Mouse (Mus musculus): ENCODE data around the gene Pkp4. TPM values are rescaled to one million over a fixed set of nuclear protein-coding genes. Genes with fewer than 3 reads are reported as not detected.

The Pkp4 gene
- polyA plus RNA-seq, 1 experiment from 2014 or later = 7.6 TPM

DNA sequence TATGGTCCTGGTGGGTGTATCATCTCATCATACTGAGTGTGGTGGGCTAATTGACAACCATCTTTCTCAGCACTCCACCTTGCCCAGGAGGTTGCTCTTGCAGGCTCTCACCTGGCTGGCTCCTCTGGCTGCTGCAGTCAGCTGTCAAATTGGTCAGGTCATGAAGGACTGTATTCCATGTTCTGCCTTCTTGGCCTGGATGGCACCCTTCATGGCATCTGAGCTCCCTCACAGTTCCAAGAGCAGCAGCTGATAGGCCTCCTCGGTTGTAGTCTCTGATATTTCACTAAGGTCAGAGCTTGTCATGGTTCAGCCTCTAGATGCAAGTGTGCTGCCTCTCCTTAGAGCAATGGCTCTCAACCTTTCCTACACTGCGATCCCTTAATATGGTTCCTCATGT lies 45.5 kb downstream of the Pkp4 start:
- no peaks in the 10 kb centered on the region for H3K36me3 ChIP-seq
- H3K4me3 ChIP-seq = no peak overlapping the region
- no peak overlapping the region for H3K4me2 ChIP-seq
- ATAC-seq = no peak
- H3K9me3 ChIP-seq (replicated peaks) = no peaks in the 10 kb centered on the region
- peaks cover 12% of the 10 kb centered on the region for H3K4me1 ChIP-seq
- no peak overlapping the region for H3K9ac ChIP-seq
- H3K27me3 ChIP-seq (replicated peaks) = no peaks in the 10 kb centered on the region
- WGBS (ENCODE audit: insufficient replicate concordance) = 59% methylated on average over 2 of the region's 2 CpGs
- no peak overlapping the region for H3K27ac ChIP-seq

- 35% methylated on average over 4 of the region's 4 CpGs for WGBS (ENCODE audit: insufficient replicate concordance)
- no peak for ATAC-seq
- peaks cover 12% of the 10 kb centered on the region for H3K4me1 ChIP-seq
- no peak overlapping the region for H3K27ac ChIP-seq
- H3K4me3 ChIP-seq = no peak overlapping the region
- no peaks in the 10 kb centered on the region for H3K36me3 ChIP-seq
- no peak overlapping the region for H3K4me2 ChIP-seq
- H3K27me3 ChIP-seq (replicated peaks) = no peaks in the 10 kb centered on the region
- H3K9me3 ChIP-seq (replicated peaks) = no peaks in the 10 kb centered on the region
- H3K9ac ChIP-seq = no peak overlapping the region
These were observed 46.6 kb downstream of the Pkp4 start for GRCm38 (mm10) chr2:59207240-59207639.

GRCm38 (mm10) chr2:59207725-59208124 lies 47.1 kb downstream of the Pkp4 start:
- Histone ChIP-seq H3K27ac (no peak overlapping the region), H3K4me3 (no peak overlapping the region), H3K27me3 (replicated peaks) (no peaks in the 10 kb centered on the region), H3K36me3 (no peaks in the 10 kb centered on the region), H3K9me3 (replicated peaks) (no peaks in the 10 kb centered on the region), H3K4me1 (peaks cover 12% of the 10 kb centered on the region), H3K9ac (no peak overlapping the region), H3K4me2 (no peak overlapping the region)
- 79% methylated on average over 5 of the region's 5 CpGs for WGBS (ENCODE audit: insufficient replicate concordance)
- ATAC-seq = no peak

DNA sequence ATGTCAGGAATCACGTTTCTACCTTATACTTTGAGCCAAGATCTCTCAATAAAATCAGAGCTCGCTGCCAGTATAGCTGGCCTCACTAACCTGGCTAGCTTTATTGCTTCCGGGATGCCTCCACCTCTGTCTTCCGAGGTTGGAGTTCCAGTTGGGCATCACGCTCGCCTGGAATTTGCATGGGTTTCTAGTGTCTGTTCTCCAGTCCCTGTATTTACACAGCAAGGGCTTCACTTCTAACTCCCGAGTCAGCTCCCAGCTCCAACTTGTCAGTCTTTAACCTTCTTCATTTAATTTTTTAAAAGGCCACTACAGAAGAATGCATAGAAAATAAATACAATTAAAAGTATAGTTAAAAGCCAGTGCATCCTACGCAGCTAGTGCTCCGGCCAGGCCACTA lies 47.6 kb downstream of the Pkp4 start:
- Histone ChIP-seq H3K9me3 (replicated peaks) (no peaks in the 10 kb centered on the region), H3K36me3 (no peaks in the 10 kb centered on the region), H3K4me3 (no peak overlapping the region), H3K4me1 (peaks cover 15% of the 10 kb centered on the region), H3K4me2 (no peak overlapping the region), H3K27ac (no peak overlapping the region), H3K9ac (no peak overlapping the region), H3K27me3 (replicated peaks) (no peaks in the 10 kb centered on the region)
- no peak for ATAC-seq
- WGBS (ENCODE audit: insufficient replicate concordance) = 75% methylated on average over 9 of the region's 9 CpGs

DNA sequence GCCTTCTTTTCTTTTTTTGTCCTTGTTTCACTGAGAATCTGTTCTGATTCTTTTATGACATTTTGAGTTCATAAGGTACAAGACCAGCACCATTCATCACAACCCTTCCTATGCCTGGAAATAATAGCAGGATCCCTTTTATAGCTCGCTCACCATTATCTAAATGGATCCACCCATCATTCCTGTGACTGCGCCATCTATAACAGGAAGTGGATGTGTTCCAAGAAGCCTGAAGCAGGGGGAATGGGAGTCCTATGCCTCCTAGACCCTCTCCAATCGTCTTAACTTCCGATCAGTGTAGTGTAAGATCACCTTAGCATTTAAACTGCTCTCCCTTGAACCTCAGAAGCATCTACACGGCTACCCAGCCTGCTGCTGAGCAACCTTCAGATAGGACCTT lies 50.4 kb downstream of the Pkp4 start:
- Histone ChIP-seq H3K9ac (no peak overlapping the region), H3K9me3 (replicated peaks) (no peaks in the 10 kb centered on the region), H3K4me2 (no peak overlapping the region), H3K27me3 (replicated peaks) (no peaks in the 10 kb centered on the region), H3K4me3 (no peak overlapping the region), H3K36me3 (peaks cover 3% of the 10 kb centered on the region; the same call in 1 of the 2 replicates), H3K27ac (no peak overlapping the region), H3K4me1 (peaks cover 13% of the 10 kb centered on the region)
- ATAC-seq = no peak
- 76% methylated on average over 5 of the region's 5 CpGs for WGBS (ENCODE audit: insufficient replicate concordance)

DNA sequence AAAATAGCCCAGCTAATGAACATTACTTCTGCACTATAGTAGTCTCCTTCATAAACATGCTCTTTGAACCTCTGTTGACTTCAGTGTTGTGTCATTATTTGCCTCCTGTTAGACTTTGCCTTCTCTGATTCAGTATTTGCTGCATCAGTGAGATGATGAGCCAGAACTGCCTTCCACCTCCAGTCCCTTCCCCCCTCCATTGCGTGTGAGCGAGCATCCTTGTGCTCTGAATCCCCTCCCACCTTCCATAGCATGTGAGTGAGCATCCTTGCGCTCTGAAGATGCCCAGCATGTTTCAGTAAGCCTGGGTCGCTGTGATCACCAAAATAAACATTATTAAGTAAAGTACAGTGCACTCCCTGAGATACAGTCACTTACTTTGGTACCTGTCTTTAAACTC lies 51.8 kb downstream of the Pkp4 start:
- Histone ChIP-seq H3K27me3 (replicated peaks) (no peaks in the 10 kb centered on the region), H3K4me1 (peaks cover 7% of the 10 kb centered on the region; the same call in 1 of the 2 replicates), H3K4me3 (no peak overlapping the region), H3K4me2 (no peak overlapping the region), H3K9me3 (replicated peaks) (no peaks in the 10 kb centered on the region), H3K27ac (no peak overlapping the region), H3K9ac (no peak overlapping the region), H3K36me3 (peaks cover 3% of the 10 kb centered on the region; the same call in 1 of the 2 replicates)
- ATAC-seq = peak; percentile 46; the same call in 1 of the 2 replicates
- 72% methylated on average over 4 of the region's 4 CpGs for WGBS (ENCODE audit: insufficient replicate concordance)

DNA sequence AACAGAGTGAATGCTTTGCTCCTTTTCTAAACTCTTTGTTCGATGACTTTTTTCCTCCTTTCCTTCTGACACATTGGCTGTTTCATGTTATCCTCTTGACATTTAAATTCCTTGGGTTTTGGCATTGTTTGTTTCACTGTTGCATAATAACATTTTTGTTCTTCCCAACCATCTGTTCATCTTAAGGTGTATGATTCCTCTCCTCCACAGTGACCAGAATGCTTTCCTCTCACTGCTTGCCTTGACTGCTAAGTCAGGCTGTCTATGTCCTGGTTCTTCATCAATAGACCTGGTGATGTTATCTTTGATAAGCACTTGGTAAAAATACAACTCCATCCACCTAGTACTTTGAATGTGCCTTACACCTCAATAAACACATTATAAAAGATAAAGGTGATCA lies 52.2 kb downstream of the Pkp4 start:
- Histone ChIP-seq H3K4me1 (peaks cover 7% of the 10 kb centered on the region; the same call in 1 of the 2 replicates), H3K27ac (no peak overlapping the region), H3K27me3 (replicated peaks) (no peaks in the 10 kb centered on the region), H3K9me3 (replicated peaks) (no peaks in the 10 kb centered on the region), H3K4me3 (no peak overlapping the region), H3K4me2 (no peak overlapping the region), H3K36me3 (peaks cover 4% of the 10 kb centered on the region), H3K9ac (no peak overlapping the region)
- WGBS (ENCODE audit: insufficient replicate concordance) = 68% methylated on average over 1 of the region's 1 CpGs
- ATAC-seq = no peak

GRCm38 (mm10) chr2:59217931-59218330 lies 57.3 kb downstream of the Pkp4 start:
- Histone ChIP-seq H3K36me3 (peaks cover 11% of the 10 kb centered on the region), H3K4me3 (no peak overlapping the region), H3K4me2 (no peak overlapping the region), H3K27ac (no peak overlapping the region), H3K9me3 (replicated peaks) (no peaks in the 10 kb centered on the region), H3K4me1 (peaks cover 12% of the 10 kb centered on the region; the same call in 1 of the 2 replicates), H3K27me3 (replicated peaks) (no peaks in the 10 kb centered on the region), H3K9ac (no peak overlapping the region)
- 86% methylated on average over 6 of the region's 6 CpGs for WGBS (ENCODE audit: insufficient replicate concordance)
- no peak for ATAC-seq

DNA sequence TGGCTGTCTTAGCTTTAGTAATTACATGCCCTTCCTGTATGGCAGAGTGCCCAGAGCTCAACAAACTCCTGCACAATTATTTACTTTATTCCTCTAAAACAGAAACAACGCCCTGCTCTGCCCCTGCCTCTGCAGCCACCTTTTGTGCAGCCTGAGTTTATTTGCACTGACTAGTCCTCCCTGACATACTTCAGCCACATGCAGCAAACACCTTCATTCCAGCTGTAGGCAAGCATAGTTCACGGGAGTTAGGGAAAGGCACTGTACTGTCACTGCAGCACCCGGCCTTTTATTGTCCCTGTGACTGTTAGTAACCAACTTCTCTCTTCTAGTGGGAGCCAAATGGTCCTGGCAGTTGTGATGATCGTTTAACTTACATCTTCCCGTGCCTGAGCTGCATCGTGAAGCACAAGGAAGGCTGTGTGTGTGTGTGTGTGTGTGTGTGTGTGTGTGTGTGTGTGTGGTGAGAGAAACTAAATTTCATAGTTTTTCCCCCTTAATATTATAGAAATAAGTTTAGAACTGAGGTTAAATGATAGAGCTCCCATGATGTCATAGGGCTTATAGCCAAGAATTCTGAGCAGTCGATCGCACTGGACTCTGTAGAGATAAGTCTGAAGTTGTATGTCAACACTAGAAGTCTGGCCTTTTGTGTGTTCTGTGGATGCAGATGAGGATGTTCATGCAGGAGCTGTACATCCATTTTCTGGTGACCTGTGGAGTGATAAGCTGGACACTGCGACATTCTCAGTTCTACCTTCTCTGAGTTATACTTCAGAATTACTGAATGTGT lies 59.5 kb downstream of the Pkp4 start:
- H3K9me3 ChIP-seq (replicated peaks) = no peaks in the 10 kb centered on the region
- H3K4me3 ChIP-seq = no peak overlapping the region
- no peak overlapping the region for H3K27ac ChIP-seq
- no peak for ATAC-seq
- peaks cover 8% of the 10 kb centered on the region; the same call in 1 of the 2 replicates for H3K4me1 ChIP-seq
- H3K9ac ChIP-seq = no peak overlapping the region
- H3K36me3 ChIP-seq = peaks cover 11% of the 10 kb centered on the region
- H3K27me3 ChIP-seq (replicated peaks) = no peaks in the 10 kb centered on the region
- WGBS (ENCODE audit: insufficient replicate concordance) = 66% methylated on average over 9 of the region's 9 CpGs
- H3K4me2 ChIP-seq = no peak overlapping the region

DNA sequence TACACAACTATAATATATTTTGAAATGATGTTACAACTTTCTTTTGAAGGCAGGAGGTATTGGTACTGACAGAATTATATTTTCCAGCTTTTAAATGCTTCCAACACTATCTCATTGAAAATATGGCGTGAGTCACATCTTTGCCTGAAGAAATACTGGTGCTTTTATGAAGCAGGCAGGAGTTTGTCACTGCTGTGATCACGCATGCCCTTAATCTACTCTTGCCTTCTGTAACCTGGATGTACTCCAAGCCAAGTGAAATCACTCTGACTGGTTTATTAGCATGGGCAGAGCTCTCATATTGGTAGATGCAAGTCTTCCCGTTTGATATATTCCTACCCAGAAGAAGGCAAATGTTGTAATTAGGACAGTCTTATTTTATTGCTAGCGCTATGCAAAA lies 65.7 kb downstream of the Pkp4 start:
- no peak overlapping the region for H3K9ac ChIP-seq
- H3K36me3 ChIP-seq = 0 out of 2 replicates have a peak, but pooled peaks cover 4% of the 10 kb centered on the region
- ATAC-seq = no peak
- no peak overlapping the region for H3K4me3 ChIP-seq
- WGBS (ENCODE audit: insufficient replicate concordance) = 77% methylated on average over 4 of the region's 4 CpGs
- no peak overlapping the region for H3K4me2 ChIP-seq
- H3K27me3 ChIP-seq (replicated peaks) = no peaks in the 10 kb centered on the region
- no peaks in the 10 kb centered on the region for H3K4me1 ChIP-seq
- no peak overlapping the region for H3K27ac ChIP-seq
- H3K9me3 ChIP-seq (replicated peaks) = no peaks in the 10 kb centered on the region

DNA sequence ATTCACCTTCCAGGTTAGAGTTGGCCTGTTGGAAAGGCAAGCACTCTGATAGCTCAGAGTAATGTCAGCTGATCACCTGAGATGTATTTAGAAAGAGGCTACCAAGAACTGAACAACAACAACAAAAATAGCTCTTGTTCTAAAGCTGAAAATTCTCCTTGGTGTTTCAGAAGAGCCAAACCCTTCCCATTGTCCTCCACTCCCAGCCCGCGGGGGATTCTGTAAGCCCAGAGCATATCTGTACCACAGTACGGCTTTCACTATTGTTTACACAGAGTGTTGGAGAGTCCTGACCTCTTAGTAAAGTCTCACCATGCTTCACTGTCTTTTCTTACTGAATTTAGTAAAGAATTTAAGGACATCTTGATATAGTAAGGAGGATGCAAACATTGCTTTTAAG lies 66.4 kb downstream of the Pkp4 start:
- H3K27me3 ChIP-seq (replicated peaks) = no peaks in the 10 kb centered on the region
- H3K4me3 ChIP-seq = no peak overlapping the region
- 0 out of 2 replicates have a peak, but pooled peaks cover 5% of the 10 kb centered on the region for H3K36me3 ChIP-seq
- H3K9ac ChIP-seq = no peak overlapping the region
- no peaks in the 10 kb centered on the region for H3K4me1 ChIP-seq
- WGBS (ENCODE audit: insufficient replicate concordance) = 72% methylated on average over 3 of the region's 3 CpGs
- no peak overlapping the region for H3K4me2 ChIP-seq
- ATAC-seq = no peak
- H3K27ac ChIP-seq = no peak overlapping the region
- H3K9me3 ChIP-seq (replicated peaks) = no peaks in the 10 kb centered on the region

DNA sequence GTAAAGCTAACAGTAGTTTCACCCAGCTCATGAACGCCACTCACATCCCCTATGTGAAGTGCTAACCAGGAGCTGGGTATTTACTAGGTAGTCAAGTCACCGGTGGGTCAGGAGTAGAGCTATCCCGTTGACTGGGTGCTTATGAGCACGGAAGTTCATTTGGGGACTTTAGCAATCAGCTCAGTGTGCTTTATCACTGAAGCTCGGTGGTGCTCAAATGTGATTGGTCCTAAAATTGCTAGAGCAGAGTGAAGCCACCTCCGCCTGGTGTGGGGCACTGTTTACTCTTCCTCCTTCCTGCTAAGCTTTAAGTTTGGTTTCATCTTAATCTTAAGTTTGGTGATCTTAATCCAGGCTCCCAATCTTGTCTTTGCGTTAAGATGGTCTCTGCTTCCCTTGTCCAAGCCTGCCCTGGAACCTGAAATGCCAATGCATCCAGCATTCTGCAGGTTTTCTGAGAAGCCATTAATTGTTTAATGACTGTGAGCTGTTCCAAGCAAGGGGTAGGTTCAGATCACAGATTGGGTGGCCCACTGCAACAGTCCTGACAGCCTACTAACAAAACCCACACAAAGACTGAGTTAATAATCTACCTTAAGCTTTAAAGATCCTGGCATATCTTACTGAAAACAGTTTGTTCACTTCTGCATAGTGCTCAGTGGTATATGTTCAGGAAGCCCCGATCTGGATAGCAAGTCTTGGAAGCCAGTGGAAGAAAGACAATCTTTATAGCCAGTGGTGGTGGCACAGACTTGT lies 67.0 kb downstream of the Pkp4 start:
- no peak for ATAC-seq
- Histone ChIP-seq H3K4me3 (no peak overlapping the region), H3K9ac (no peak overlapping the region), H3K4me1 (no peaks in the 10 kb centered on the region), H3K4me2 (no peak overlapping the region), H3K9me3 (replicated peaks) (no peaks in the 10 kb centered on the region), H3K36me3 (0 out of 2 replicates have a peak, but pooled peaks cover 6% of the 10 kb centered on the region), H3K27me3 (replicated peaks) (no peaks in the 10 kb centered on the region), H3K27ac (no peak overlapping the region)
- 70% methylated on average over 8 of the region's 8 CpGs for WGBS (ENCODE audit: insufficient replicate concordance)
